Mouse (Mus musculus) megakaryocyte, embryonic 14.5 days (primary cell): ENCODE measurements around the gene Mest.

ENCODE experiments used
- FLI1 ChIP-seq: IDR thresholded peaks from 2 replicates; pipeline ENCODE4 v1.6.1; 2012; ENCODE audit warnings: low read length, inconsistent platforms, mixed read lengths
- GATA1 ChIP-seq: IDR thresholded peaks from 3 replicates; pipeline ENCODE4 v1.6.1; 2012; ENCODE audit warnings: mixed read lengths, low read length, inconsistent platforms, borderline replicate concordance

DNA sequence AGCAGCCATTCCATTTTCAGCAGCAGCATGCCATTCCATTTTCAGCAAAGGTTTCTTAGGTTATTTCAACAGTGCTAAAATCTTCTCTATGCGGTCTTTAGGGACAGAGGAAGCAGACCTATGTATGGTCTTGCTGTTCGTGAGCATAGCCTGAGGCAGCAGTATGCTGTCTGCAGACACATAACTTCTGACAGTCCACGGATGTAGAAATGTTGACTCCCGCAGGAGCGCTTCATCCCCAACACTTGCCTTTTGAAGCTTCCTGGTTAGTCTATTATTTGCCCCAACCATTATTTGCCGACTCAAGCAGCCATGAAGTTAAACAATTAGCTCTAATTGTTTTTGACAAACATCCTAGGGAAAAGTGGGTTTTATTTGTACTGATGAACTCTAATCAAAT, 14.2 kb upstream of the Mest start:
- TF ChIP-seq GATA1 = no peak
- no peak for TF ChIP-seq FLI1
